Mouse (Mus musculus) fat pad, adult 2 months (tissue): ENCODE data around the gene Olfr11.

Experiments used
- DNase-seq: peaks from one replicate; pipeline ENCODE4 v3.0.0-alpha.2; 2011; ENCODE audit warnings: low read depth, low spot score; ENCODE audit errors: extremely low read depth

Olfr11 gene

DNA sequence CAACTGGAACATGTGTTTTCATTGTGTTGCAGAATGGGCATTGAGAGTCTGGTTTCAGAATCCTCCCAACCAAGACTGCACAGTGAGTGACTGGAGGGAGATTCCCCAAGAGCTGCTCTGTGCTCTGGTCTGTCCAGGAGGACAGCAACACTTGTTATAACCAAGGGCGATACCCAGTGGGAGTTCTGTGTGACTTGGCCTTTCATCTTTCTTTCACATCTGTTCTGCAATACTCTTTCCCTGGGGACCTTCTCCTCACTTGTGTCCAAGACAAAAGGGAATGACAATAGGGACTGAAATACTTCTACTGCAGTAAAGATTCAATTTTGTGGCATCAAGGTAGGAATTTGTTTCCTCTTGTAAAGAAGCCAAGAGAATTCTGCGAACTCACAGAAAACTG is at the start of gene Olfr11:
TSS of gene Olfr11 (minus strand) at position 101 of the 400 bp plus-strand sequence.
- DNase-seq = no peak

DNA sequence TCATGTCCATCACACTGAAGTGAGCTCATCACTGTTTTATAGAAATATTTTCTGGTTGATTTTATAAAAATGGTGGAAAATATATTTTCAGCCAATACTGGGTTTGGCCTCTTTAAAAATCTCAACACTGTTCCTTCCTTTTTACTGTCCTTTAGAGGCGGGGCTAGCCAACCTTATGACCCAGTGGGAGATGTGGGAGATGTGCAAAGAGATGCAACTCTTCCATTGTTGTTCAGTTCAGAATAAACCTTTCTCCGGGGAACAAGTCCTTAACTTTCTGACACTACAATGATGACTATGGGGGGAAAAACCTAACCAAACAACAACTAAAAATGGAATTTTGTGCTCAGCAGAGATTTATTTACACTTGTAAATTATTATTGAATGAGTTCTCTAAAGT is 35.0 kb upstream of the Olfr11 start, which contains the start of gene Olfr1360:
TSS of gene Olfr1360 (minus strand) at position 101 of the 400 bp plus-strand sequence.
- DNase-seq = no peak

DNA sequence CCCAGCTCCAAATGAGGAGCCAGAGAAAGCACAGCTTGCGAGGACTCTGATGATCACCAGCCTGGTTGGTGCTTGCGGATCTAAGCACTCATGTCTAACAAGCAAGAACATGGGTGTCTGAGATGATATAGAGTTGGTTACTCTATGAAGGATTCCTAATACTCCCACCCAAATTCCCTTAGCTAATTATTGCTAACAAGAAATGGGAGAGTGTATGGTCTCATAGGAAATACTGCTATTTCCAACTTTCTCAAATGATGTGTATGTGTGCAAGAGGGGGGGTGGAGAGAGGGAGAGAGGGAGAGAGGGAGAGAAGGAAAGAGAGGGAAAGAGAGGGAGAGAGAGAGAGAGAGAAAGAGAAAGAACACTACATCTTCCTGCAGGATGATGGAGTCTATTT is 21.0 kb upstream of the Olfr11 start, which contains the start of gene Olfr1361:
TSS of gene Olfr1361 (minus strand) at position 101 of the 400 bp plus-strand sequence.
- DNase-seq = no peak

DNA sequence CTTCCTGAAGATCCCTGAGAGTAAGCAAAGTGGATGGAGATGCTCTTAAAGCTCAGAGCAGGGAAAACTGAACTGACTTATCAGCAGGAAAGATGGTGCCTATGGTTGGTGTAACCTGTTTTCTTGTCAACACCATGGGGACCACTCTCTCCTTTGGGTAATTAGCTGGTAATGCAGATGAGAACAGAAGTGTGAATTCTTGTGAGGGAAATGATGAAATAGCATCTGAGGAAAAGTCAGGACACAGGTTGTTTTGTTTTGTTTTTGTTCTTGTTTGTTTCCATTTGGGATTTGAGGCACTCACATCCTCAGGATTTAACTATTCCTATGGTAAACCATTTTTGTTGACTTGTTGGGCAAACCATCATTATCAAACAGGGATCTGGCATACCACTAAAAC is 28.4 kb downstream of the Olfr11 start, which contains the start of gene Olfr1362:
TSS of gene Olfr1362 (minus strand) at position 101 of the 400 bp plus-strand sequence.
- DNase-seq = no peak

DNA sequence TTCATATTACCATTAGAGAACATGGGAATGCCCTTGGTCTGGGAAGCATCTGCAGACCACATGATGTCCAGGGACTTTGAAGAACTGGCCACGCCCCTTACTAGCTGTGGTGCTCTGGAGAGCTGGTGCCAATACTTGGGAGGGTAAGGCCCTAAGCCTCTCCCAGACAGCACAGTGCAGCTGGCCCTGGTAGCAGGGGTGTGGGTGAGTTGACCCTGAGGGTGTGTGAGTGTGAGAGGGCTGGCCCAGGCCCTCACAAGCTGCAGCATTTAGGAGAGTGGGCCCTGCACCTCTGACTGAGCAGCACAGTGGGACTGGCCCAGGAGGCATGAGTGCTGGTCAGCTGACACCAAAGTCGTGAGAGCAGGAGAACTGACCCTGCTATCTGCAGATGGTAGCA is 50.7 kb downstream of the Olfr11 start:
- DNase-seq = no peak
